ENCODE assay signal across 8 mouse cellular contexts in the genomic region with DNA sequence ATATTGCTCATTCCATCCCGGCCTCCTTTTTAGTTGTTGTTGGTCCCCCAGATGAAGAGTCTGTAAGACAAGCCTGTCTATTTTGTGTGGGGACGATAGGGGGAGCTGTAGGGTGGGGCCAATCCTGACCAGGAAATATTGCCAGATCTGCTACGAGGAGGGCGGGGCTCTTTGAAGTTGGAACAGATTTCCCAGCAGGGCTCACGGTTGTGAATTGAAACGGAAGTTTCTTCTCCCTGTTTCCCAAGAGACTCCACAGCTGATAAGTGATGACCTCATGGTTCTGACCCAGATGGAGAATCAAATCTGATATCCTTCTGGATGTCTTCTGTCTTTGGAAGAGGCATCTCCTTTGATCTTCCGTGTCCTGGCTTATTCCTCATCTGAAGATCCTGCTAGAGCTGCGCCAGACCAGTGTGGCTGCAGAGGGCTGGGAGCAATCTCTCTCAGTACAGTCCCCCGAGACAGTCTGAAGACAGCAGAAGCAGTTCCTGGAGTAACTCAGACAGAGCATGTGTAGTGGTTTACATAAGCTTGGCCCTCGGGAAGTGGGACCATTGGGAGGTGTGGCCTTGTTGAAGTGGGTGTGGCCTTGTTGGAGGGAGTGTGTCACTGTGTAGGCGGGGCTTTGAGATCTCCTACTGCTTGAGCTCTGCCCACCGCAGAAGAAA.
A peak's percentile ranks its signal among the peaks of the same experiment; 100 is the strongest.
DNase-seq lines count a peak whose midpoint lies in the region; ATAC-seq and TF ChIP-seq lines count a peak whose summit lies in the region.

No protein-coding gene starts in this region.

- in situ Hi-C loops in CH12.LX (cut with MboI; ENCODE audit: low pct_ligation_motif_present, low pct_unique_long_range_greater_than_20kb, low sequenced_read_pairs), result no loop called here

- WGBS in embryonic facial prominence, embryonic 11.5 days, result 16% methylated on average over 12 of the region's 12 CpGs
- WGBS in liver, embryonic 11.5 days, result 12% methylated on average over 12 of the region's 12 CpGs

- TF ChIP-seq CTCF in CH12.LX (conservative IDR thresholded peaks at IDR 0.05 in 1 of 2, IDR thresholded peaks at IDR 0.05 in 1 of 2; ENCODE audit: low read depth in 2 of 2, low read length in 2 of 2), result peak in 1 of 2 experiments; percentile 57; a peak in 2 of 4 replicates

- peak; percentile 81; the same call in 1 of the 2 replicates for ATAC-seq in embryonic facial prominence, embryonic 11.5 days (replicated peaks; ENCODE audit: insufficient number of reproducible peaks, low FRiP score, low TSS enrichment, low read depth)
- peak; percentile 77 for ATAC-seq in liver, embryonic 11.5 days (replicated peaks; ENCODE audit: low FRiP score)
- no peak for ATAC-seq in erythroid progenitor cell, adult 5-6 weeks (replicated peaks; ENCODE audit: low FRiP score, poor library complexity, severe bottlenecking)

- dilution Hi-C loops in CH12.LX (cut with MboI; ENCODE audit: extremely low pct_ligation_motif_present, extremely low pct_unique_long_range_greater_than_20kb, low sequenced_read_pairs), result no loop called here

- no peak for TF ChIP-seq EP300 in CH12.LX (IDR thresholded peaks at IDR 0.05; ENCODE audit: low read length)

- no peak overlapping the region for H3K4me3 ChIP-seq in CH12.LX (replicated peaks in 1 of 3; ENCODE audit: low read depth in 2 of 3, low read length in 2 of 3, poor library complexity in 1 of 3)
- H3K4me3 ChIP-seq in embryonic facial prominence, embryonic 11.5 days (ENCODE audit: low read depth, low read length), result 0 out of 2 replicates have a peak overlapping the region, but pooled peaks have one; percentile 7
- H3K4me3 ChIP-seq in liver, embryonic 11.5 days (ENCODE audit: low read depth, low read length), result no peak overlapping the region
- no peak overlapping the region for H3K4me3 ChIP-seq in myocyte

- peak overlapping the region; percentile 5; the same call in 1 of the 2 replicates for H3K4me2 ChIP-seq in CH12.LX (ENCODE audit: insufficient read depth, low read depth, poor library complexity, severe bottlenecking)
- peak overlapping the region; percentile 22; the same call in 1 of the 2 replicates for H3K4me2 ChIP-seq in embryonic facial prominence, embryonic 11.5 days (ENCODE audit: low read depth, low read length)
- H3K4me2 ChIP-seq in liver, embryonic 11.5 days, result peak overlapping the region; percentile 48
- peak overlapping the region; percentile 63 for H3K4me2 ChIP-seq in myocyte (ENCODE audit: low read depth)

- H3K36me3 ChIP-seq in CH12.LX (replicated peaks in 1 of 2; ENCODE audit: control insufficient read depth in 1 of 2, insufficient read depth in 1 of 2, low read length in 1 of 2), result no peaks in the 10 kb centered on the region
- no peaks in the 10 kb centered on the region for H3K36me3 ChIP-seq in embryonic facial prominence, embryonic 11.5 days (replicated peaks; ENCODE audit: control insufficient read depth, insufficient read depth, low read depth, low read length)
- no peaks in the 10 kb centered on the region for H3K36me3 ChIP-seq in liver, embryonic 11.5 days (ENCODE audit: control insufficient read depth, insufficient read depth, low read length)
- H3K36me3 ChIP-seq in myocyte (ENCODE audit: control insufficient read depth, insufficient read depth), result no peaks in the 10 kb centered on the region

- H3K27ac ChIP-seq in CH12.LX (ENCODE audit: insufficient read depth, low read depth), result no peak overlapping the region
- H3K27ac ChIP-seq in embryonic facial prominence, embryonic 11.5 days (replicated peaks; ENCODE audit: low read depth, low read length), result no peak overlapping the region
- H3K27ac ChIP-seq in liver, embryonic 11.5 days (ENCODE audit: low read depth, low read length), result no peak overlapping the region

- H3K79me2 ChIP-seq in CH12.LX (replicated peaks; ENCODE audit: control insufficient read depth, extremely low read depth, insufficient read depth, poor library complexity, severe bottlenecking) (no peaks in the 10 kb centered on the region), myocyte (ENCODE audit: control insufficient read depth, insufficient read depth) (no peaks in the 10 kb centered on the region)

- peaks cover 4% of the 10 kb centered on the region for H3K9me3 ChIP-seq in CH12.LX (replicated peaks; ENCODE audit: low read length)
- no peaks in the 10 kb centered on the region for H3K9me3 ChIP-seq in embryonic facial prominence, embryonic 11.5 days (replicated peaks; ENCODE audit: control insufficient read depth, low read length)
- H3K9me3 ChIP-seq in liver, embryonic 11.5 days (ENCODE audit: control insufficient read depth, low read length), result no peaks in the 10 kb centered on the region

- no peak overlapping the region for H3ac ChIP-seq in myocyte (ENCODE audit: control insufficient read depth, insufficient read length)

- no peak overlapping the region for H3K9ac ChIP-seq in CH12.LX (ENCODE audit: insufficient read depth, low read depth)
- no peak overlapping the region for H3K9ac ChIP-seq in embryonic facial prominence, embryonic 11.5 days (replicated peaks; ENCODE audit: low read length)
- no peak overlapping the region for H3K9ac ChIP-seq in liver, embryonic 11.5 days (ENCODE audit: low read depth, low read length)

- H3K27me3 ChIP-seq in CH12.LX (replicated peaks), result peaks cover 70% of the 10 kb centered on the region
- no peaks in the 10 kb centered on the region for H3K27me3 ChIP-seq in embryonic facial prominence, embryonic 11.5 days (ENCODE audit: control insufficient read depth, insufficient read depth, low read length)
- no peaks in the 10 kb centered on the region for H3K27me3 ChIP-seq in liver, embryonic 11.5 days (replicated peaks; ENCODE audit: control insufficient read depth, insufficient read depth, low read length)
- no peaks in the 10 kb centered on the region for H3K27me3 ChIP-seq in myocyte (ENCODE audit: control insufficient read depth, insufficient read depth, insufficient read length)

- TF ChIP-seq POLR2A in CH12.LX (IDR thresholded peaks at IDR 0.05; ENCODE audit: low read depth, low read length) (no peak), myocyte (IDR thresholded peaks at IDR 0.05; ENCODE audit: insufficient read length, low read depth) (no peak)

- H3K4me1 ChIP-seq in CH12.LX (ENCODE audit: control insufficient read depth in 1 of 2, insufficient read depth in 2 of 2), result no peaks in the 10 kb centered on the region
- no peaks in the 10 kb centered on the region for H3K4me1 ChIP-seq in embryonic facial prominence, embryonic 11.5 days (ENCODE audit: control insufficient read depth, insufficient read depth, low read length)
- H3K4me1 ChIP-seq in liver, embryonic 11.5 days (replicated peaks; ENCODE audit: control insufficient read depth, insufficient read depth, low read length), result no peaks in the 10 kb centered on the region

- DNase-seq in CH12.LX (ENCODE audit: extremely low read depth), result peak; percentile 36
- DNase-seq in adrenal gland, postnatal 14 days, result peak; percentile 90
- DNase-seq in embryonic facial prominence, embryonic 11.5 days (ENCODE audit: low spot score), result peak; percentile 76
- DNase-seq in heart, adult 8-10 months (ENCODE audit: low spot score), result peak; percentile 84
- DNase-seq in kidney, adult 18-20 months, result peak; percentile 68
- peak; percentile 54 for DNase-seq in liver, embryonic 11.5 days (ENCODE audit: low spot score)

- peak; percentile 22 for TF ChIP-seq RAD21 in CH12.LX (IDR thresholded peaks at IDR 0.05; ENCODE audit: low read depth, low read length)

TF ChIP-seq in CH12.LX, 34 proteins besides CTCF, POLR2A, EP300 and RAD21:
- TF ChIP-seq USF2 (conservative IDR thresholded peaks at IDR 0.05; ENCODE audit: low read depth, low read length) (no peak), NRF1 (IDR thresholded peaks at IDR 0.05; ENCODE audit: low read depth, low read length) (0 out of 2 replicates have a peak, but pooled peaks have one; percentile 15)

TF ChIP-seq in myocyte, 11 proteins besides CTCF, POLR2A, EP300 and RAD21:
- TF ChIP-seq USF1 (IDR thresholded peaks at IDR 0.05; ENCODE audit: low read depth), result no peak

Comparison
In these comparisons a context has a peak if more than half of its experiments do, and no peak if none do; other contexts are left out.
1. DNase-seq: peak in every context shown above with its lines; median percentile 90 in adrenal gland, postnatal 14 days; 84 in heart, adult 8-10 months; 76 in embryonic facial prominence, embryonic 11.5 days; 68 in kidney, adult 18-20 months; 54 in liver, embryonic 11.5 days; 36 in CH12.LX.
2. H3K4me2 ChIP-seq: peak in every context shown above with its lines; median percentile 63 in myocyte; 48 in liver, embryonic 11.5 days; 22 in embryonic facial prominence, embryonic 11.5 days; 5 in CH12.LX.